Mouse (Mus musculus): ENCODE results near the gene Prnp. TPM values are rescaled to one million over a fixed set of nuclear protein-coding genes. Genes with fewer than 3 reads are reported as not detected.

The Prnp gene
- polyA plus RNA-seq, 1 experiment, result 140 TPM

DNA sequence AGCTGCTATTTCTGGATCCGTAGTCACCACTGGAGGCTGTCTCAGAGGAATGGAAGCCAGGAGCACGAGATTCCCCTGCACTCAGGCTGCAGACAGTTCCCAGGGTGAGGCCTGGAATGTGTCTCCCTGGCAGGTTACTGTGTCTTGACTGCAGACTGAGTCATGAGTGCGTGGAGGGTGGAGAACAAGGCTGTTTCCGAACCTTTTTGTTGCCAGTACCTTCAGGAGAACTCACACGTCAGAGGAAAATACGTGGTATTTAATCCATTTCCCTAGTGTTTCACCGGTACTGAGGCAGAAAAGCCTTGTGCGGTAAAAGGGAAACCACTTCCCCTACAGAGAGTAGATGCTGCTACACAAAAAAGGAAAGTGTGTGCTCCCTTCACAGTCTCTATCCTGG is 6.9 kb upstream of the Prnp start:
- H3K27ac ChIP-seq (ENCODE audit: insufficient read depth, low read depth, low read length), result peak overlapping the region; percentile 20; the same call in 1 of the 2 replicates
- peaks cover 12% of the 10 kb centered on the region for H3K4me1 ChIP-seq (ENCODE audit: control insufficient read depth, insufficient read depth, low read length)
- TF ChIP-seq POLR2A (IDR thresholded peaks at IDR 0.05; ENCODE audit: insufficient read depth, low read depth, low read length), result no peak
- WGBS, result 19% methylated on average over 8 of the region's 8 CpGs
- no peak overlapping the region for H3K4me3 ChIP-seq (ENCODE audit: insufficient read depth, low read depth, low read length)

DNA sequence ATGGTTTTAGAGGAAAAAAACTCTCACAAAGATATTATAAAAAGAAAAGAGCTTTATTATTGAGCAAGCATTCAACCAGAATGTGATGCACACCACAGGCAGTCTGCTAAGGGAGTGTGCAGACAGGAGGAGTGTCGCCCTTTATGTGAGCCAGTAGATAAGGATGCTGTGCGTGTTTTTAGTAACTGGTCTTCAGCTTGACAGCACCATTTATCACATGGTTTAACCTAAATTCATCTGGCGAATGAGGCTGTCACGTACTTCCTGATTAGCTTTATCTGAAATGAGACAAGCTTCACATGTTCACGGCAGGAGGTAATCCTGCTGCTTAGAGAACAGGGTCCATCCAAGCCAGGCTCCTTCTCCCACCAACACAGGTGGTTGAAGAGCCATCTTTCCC is 4.7 kb upstream of the Prnp start:
- 68% methylated on average over 5 of the region's 5 CpGs for WGBS
- H3K27ac ChIP-seq (ENCODE audit: insufficient read depth, low read depth, low read length), result no peak overlapping the region
- no peak overlapping the region for H3K4me3 ChIP-seq (ENCODE audit: insufficient read depth, low read depth, low read length)
- H3K4me1 ChIP-seq (ENCODE audit: control insufficient read depth, insufficient read depth, low read length), result peaks cover 16% of the 10 kb centered on the region
- no peak for TF ChIP-seq CTCF (IDR thresholded peaks at IDR 0.05; ENCODE audit: insufficient read depth, low read depth, low read length)
- no peak for TF ChIP-seq POLR2A (IDR thresholded peaks at IDR 0.05; ENCODE audit: insufficient read depth, low read depth, low read length)

DNA sequence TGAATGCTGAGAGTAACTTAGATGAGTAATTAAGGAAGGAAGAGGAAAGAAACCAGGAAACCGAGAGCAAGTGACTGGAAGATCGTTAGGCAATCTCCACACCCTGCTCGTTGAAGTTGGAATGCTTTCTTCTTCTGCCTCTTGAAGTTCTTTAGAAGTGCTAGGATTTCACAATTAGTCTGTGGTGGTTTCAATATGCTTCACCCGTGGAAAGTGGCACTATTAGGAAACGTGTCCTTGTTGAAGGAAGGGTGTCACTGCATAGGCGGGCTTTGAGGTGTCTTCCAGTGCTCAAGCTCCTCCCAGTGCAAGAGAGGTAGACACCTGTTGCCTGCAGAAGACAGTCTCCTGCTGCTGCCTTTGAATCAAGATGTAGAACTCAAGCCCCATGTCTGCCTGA is 4.0 kb upstream of the Prnp start:
- Histone ChIP-seq H3K4me1 (ENCODE audit: control insufficient read depth, insufficient read depth, low read length) (peaks cover 16% of the 10 kb centered on the region), H3K4me3 (ENCODE audit: insufficient read depth, low read depth, low read length) (no peak overlapping the region), H3K27ac (ENCODE audit: insufficient read depth, low read depth, low read length) (no peak overlapping the region)
- TF ChIP-seq POLR2A (IDR thresholded peaks at IDR 0.05; ENCODE audit: insufficient read depth, low read depth, low read length) (no peak), CTCF (IDR thresholded peaks at IDR 0.05; ENCODE audit: insufficient read depth, low read depth, low read length) (no peak)
- 64% methylated on average over 6 of the region's 6 CpGs for WGBS

DNA sequence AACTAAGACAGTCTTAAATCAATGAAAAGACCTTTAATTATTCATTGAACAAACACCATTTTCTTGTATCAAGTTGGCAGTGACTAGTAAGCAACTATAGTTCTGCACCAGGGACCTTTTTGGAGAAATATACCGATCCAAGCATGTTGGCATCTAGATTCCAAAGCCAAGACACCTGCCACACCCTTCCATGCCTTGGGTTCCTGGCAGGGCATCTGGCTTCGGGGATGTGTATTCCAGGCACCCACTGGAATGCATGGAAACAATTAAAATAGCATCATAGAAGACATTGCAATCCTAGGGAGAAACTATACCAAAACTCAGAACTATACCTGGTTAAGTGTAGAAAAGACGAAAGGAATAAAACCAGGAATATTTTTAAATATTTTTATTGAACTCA is 3.5 kb upstream of the Prnp start:
- Histone ChIP-seq H3K4me3 (ENCODE audit: insufficient read depth, low read depth, low read length) (no peak overlapping the region), H3K27ac (ENCODE audit: insufficient read depth, low read depth, low read length) (no peak overlapping the region), H3K4me1 (ENCODE audit: control insufficient read depth, insufficient read depth, low read length) (peaks cover 16% of the 10 kb centered on the region)
- TF ChIP-seq CTCF (IDR thresholded peaks at IDR 0.05; ENCODE audit: insufficient read depth, low read depth, low read length) (no peak), POLR2A (IDR thresholded peaks at IDR 0.05; ENCODE audit: insufficient read depth, low read depth, low read length) (no peak)
- 87% methylated on average over 3 of the region's 3 CpGs for WGBS

DNA sequence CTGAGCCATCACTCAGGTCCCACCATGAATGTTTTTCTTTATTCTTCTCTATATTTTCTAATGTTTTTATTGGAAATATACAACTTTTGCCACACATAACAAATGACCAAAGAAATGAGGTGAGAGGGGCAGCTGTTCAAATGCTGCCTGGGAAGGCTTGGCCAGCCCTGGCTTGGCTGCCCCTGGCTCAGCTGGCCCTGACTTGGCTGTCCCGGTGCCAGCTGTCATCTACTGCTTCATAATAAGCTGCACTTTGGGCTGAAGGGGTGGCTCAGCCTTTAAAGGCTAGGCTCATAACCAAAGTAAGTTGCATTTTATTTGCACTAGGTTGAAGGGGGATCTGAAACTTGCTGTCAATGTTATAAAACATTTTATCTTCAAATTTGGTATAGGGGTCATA is 2.9 kb upstream of the Prnp start:
- 58% methylated on average over 1 of the region's 1 CpGs for WGBS
- Histone ChIP-seq H3K27ac (ENCODE audit: insufficient read depth, low read depth, low read length) (no peak overlapping the region), H3K4me1 (ENCODE audit: control insufficient read depth, insufficient read depth, low read length) (peaks cover 16% of the 10 kb centered on the region), H3K4me3 (ENCODE audit: insufficient read depth, low read depth, low read length) (no peak overlapping the region)
- no peak for TF ChIP-seq POLR2A (IDR thresholded peaks at IDR 0.05; ENCODE audit: insufficient read depth, low read depth, low read length)
- no peak for TF ChIP-seq CTCF (IDR thresholded peaks at IDR 0.05; ENCODE audit: insufficient read depth, low read depth, low read length)

DNA sequence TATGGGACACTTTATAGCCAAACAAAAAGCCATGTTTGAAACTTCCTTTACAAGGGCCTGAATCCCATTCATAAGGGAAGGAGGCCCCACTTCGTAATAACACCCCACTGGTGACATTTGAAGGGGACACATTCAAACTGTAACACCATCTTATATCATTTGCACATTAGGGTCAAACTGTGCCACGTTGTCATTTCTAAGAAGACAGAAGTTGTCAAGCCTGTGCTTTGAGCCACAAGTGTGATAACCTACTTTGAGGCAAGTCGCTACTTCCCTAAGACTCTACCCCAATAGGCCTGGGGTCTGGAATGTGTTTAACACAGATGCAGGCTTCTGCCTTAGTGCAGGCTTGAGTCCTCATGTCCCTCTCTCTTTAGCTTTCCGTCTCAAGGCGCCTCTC is 2.4 kb upstream of the Prnp start:
- TF ChIP-seq CTCF (IDR thresholded peaks at IDR 0.05; ENCODE audit: insufficient read depth, low read depth, low read length) (no peak), POLR2A (IDR thresholded peaks at IDR 0.05; ENCODE audit: insufficient read depth, low read depth, low read length) (no peak)
- H3K27ac ChIP-seq (ENCODE audit: insufficient read depth, low read depth, low read length), result no peak overlapping the region
- peaks cover 16% of the 10 kb centered on the region for H3K4me1 ChIP-seq (ENCODE audit: control insufficient read depth, insufficient read depth, low read length)
- 92% methylated on average over 5 of the region's 5 CpGs for WGBS
- H3K4me3 ChIP-seq (ENCODE audit: insufficient read depth, low read depth, low read length), result no peak overlapping the region

DNA sequence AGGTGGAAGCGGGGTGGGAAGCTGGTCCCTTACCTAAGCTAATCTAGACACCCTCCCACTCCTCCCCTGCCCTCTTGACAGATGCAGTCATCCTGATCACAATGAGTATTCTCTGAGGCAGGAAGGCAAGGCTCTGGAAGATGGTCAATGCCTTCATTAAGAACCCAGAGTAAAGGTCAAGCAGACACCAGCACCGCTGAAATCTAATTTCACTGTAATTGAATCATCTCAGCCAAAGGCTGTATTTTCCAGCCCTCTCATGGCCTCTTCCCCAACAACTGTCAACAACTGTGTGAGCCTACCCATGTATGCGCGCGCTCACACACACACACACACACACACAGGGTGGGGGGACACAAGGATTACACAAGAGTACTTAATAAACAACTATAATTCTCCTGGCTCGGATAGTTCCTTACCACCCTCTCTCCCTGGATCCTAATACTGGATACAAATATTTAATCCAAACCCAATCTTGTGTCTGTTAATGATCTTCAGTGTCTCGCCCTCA is 1.3 kb upstream of the Prnp start:
- TF ChIP-seq CTCF (IDR thresholded peaks at IDR 0.05; ENCODE audit: insufficient read depth, low read depth, low read length), result no peak
- TF ChIP-seq POLR2A (IDR thresholded peaks at IDR 0.05; ENCODE audit: insufficient read depth, low read depth, low read length), result no peak
- WGBS, result 91% methylated on average over 7 of the region's 7 CpGs
- peaks cover 14% of the 10 kb centered on the region for H3K4me1 ChIP-seq (ENCODE audit: control insufficient read depth, insufficient read depth, low read length)
- no peak overlapping the region for H3K27ac ChIP-seq (ENCODE audit: insufficient read depth, low read depth, low read length)
- H3K4me3 ChIP-seq (ENCODE audit: insufficient read depth, low read depth, low read length), result no peak overlapping the region

DNA sequence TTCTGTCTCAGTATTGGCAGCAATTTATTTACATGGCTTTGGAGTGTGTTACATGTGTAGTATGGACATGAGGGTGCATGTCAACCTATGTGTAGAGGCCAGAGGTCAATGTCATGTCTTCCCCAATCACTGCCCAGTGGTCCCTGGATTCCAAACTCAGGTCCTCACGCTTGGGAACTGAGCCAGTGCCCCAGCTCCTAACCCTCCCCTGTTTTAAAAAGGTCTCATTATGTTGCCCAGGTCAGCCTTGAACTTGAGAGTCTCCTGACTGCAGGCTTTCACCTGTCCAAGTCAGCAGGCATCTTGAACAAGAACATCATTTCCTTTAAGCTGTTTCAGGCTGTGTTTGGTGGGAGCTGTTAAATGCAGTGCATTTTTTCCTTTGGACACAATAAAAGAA is 822 bp upstream of the Prnp start:
- Histone ChIP-seq H3K4me3 (ENCODE audit: insufficient read depth, low read depth, low read length) (no peak overlapping the region), H3K27ac (ENCODE audit: insufficient read depth, low read depth, low read length) (peak overlapping the region; percentile 75), H3K4me1 (ENCODE audit: control insufficient read depth, insufficient read depth, low read length) (peaks cover 14% of the 10 kb centered on the region)
- no peak for TF ChIP-seq POLR2A (IDR thresholded peaks at IDR 0.05; ENCODE audit: insufficient read depth, low read depth, low read length)
- no peak for TF ChIP-seq CTCF (IDR thresholded peaks at IDR 0.05; ENCODE audit: insufficient read depth, low read depth, low read length)
- 84% methylated on average over 1 of the region's 1 CpGs for WGBS

DNA sequence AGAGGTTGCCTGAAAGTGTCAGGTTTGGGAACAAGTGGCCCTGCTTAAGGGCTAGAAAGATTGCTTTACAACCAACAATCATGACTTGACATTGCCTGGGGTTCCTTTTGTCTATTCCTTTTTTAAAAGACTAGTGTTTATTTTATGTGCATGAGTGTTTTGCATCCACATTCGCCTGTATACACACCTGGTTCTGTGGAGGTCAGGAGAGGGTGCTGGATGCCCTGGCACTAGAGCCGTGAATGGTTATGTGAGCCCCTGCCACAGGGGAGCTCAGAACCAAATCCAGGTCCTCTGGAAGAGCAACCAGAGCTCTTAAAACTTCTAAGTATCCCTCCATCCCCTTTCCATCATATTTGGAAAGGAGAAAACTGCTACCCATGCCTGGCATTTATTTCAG is 1.1 kb downstream of the Prnp start:
- WGBS, result 25% methylated on average over 2 of the region's 2 CpGs
- Histone ChIP-seq H3K27ac (ENCODE audit: insufficient read depth, low read depth, low read length) (peak overlapping the region; percentile 56; the same call in 1 of the 2 replicates), H3K4me1 (ENCODE audit: control insufficient read depth, insufficient read depth, low read length) (peaks cover 8% of the 10 kb centered on the region), H3K4me3 (ENCODE audit: insufficient read depth, low read depth, low read length) (peak overlapping the region; percentile 48; the same call in 1 of the 2 replicates)
- no peak for TF ChIP-seq CTCF (IDR thresholded peaks at IDR 0.05; ENCODE audit: insufficient read depth, low read depth, low read length)
- TF ChIP-seq POLR2A (IDR thresholded peaks at IDR 0.05; ENCODE audit: insufficient read depth, low read depth, low read length), result no peak

DNA sequence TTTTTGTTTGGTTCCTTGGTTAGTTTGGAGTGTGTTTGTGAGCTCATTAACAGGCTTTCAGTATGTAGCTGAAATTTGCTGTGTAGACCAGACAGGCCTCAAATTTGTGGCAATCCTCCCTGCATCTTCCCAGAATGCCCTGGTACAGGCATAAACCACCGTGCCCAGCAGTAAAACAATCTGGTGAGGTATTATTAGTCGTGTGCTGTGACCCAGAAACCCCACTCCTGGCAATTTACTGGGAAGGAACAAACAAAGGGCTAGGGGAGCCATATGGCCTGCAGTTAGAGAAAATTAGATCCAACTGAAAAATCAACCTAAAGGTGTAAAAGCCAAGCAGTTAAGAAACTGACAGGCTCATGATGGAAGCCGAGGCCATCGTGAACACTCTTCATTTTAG is 1.6 kb downstream of the Prnp start:
- Histone ChIP-seq H3K27ac (ENCODE audit: insufficient read depth, low read depth, low read length) (0 out of 2 replicates have a peak overlapping the region, but pooled peaks have one; percentile 48), H3K4me3 (ENCODE audit: insufficient read depth, low read depth, low read length) (peak overlapping the region; percentile 23), H3K4me1 (ENCODE audit: control insufficient read depth, insufficient read depth, low read length) (peaks cover 8% of the 10 kb centered on the region)
- WGBS, result 25% methylated on average over 4 of the region's 4 CpGs
- TF ChIP-seq CTCF (IDR thresholded peaks at IDR 0.05; ENCODE audit: insufficient read depth, low read depth, low read length) (no peak), POLR2A (IDR thresholded peaks at IDR 0.05; ENCODE audit: insufficient read depth, low read depth, low read length) (no peak)
